ENCODE assay signal across 10 mouse cellular contexts in genomic region chr11:119945343-119945742, GRCm38 (mm10). TPM values are rescaled to one million over a fixed set of nuclear protein-coding genes. Genes with fewer than 3 reads are reported as not detected.
DNase-seq lines count a peak whose midpoint lies in the region; ATAC-seq and TF ChIP-seq lines count a peak whose summit lies in the region.
"Had no signal": no experiment of that assay in that cellular context is flagged by ENCODE, and none has a peak within 500 bp of the region (broad histone marks: within the 10 kb centered on the region; RNA-seq: fewer than 3 reads in every experiment).

No protein-coding gene starts in this region.

- H3K4me1 ChIP-seq in liver, adult 2 months (ENCODE audit: control insufficient read depth, insufficient read depth, low read length): peaks cover 42% of the 10 kb centered on the region
- peaks cover 57% of the 10 kb centered on the region for H3K4me1 ChIP-seq in liver, embryonic 12.5 days
- H3K4me1 ChIP-seq in neural tube, embryonic 15.5 days: peaks cover 54% of the 10 kb centered on the region

- peak overlapping the region; percentile 64 for H3K9ac ChIP-seq in liver, adult 2 months (ENCODE audit: low read depth, low read length)
- no peak overlapping the region for H3K9ac ChIP-seq in liver, embryonic 12.5 days
- H3K9ac ChIP-seq in neural tube, embryonic 15.5 days (replicated peaks): no peak overlapping the region

- WGBS in liver, adult 2 months: 17% methylated on average over 7 of the region's 7 CpGs
- whole genome bisulfite sequencing in liver, embryonic 12.5 days (ENCODE audit: insufficient replicate concordance): 69% methylated on average over 7 of the region's 7 CpGs
- 90% methylated on average over 7 of the region's 7 CpGs for WGBS in neural tube, embryonic 15.5 days

- H3K4me3 ChIP-seq in liver, adult 2 months (ENCODE audit: insufficient read depth, low read depth, low read length): peak overlapping the region; percentile 62
- H3K4me3 ChIP-seq in liver, embryonic 12.5 days: no peak overlapping the region
- no peak overlapping the region for H3K4me3 ChIP-seq in neural tube, embryonic 15.5 days (replicated peaks)

- H3K27me3 ChIP-seq in liver, adult 2 months (ENCODE audit: control insufficient read depth, insufficient read depth, low read length): no peaks in the 10 kb centered on the region
- peaks cover 45% of the 10 kb centered on the region for H3K27me3 ChIP-seq in liver, embryonic 12.5 days (replicated peaks)
- 0 out of 2 replicates have a peak, but pooled peaks cover 4% of the 10 kb centered on the region for H3K27me3 ChIP-seq in neural tube, embryonic 15.5 days (replicated peaks)
- H3K27me3 ChIP-seq: Patski had no signal

- no peak for TF ChIP-seq CTCF in liver, adult 2 months (IDR thresholded peaks at IDR 0.05; ENCODE audit: low read depth, low read length)

- DNase-seq in liver, adult 2 months (ENCODE audit: extremely low read depth, low read depth, low spot score): peak; percentile 97
- DNase-seq in gonadal fat pad, adult 2 months (ENCODE audit: low read depth): peak; percentile 88
- DNase-seq in kidney, adult 9 months: peak; percentile 66
- DNase-seq in frontal cortex, postnatal 14 days (ENCODE audit: low spot score in 2 of 2): no peak
- DNase-seq in right cerebral cortex, postnatal 10 days (ENCODE audit: low spot score in 2 of 2): no peak
- DNase-seq in embryo, embryonic 10.5 days (ENCODE audit: low spot score): no peak
- DNase-seq: left cerebral cortex, postnatal 4 days had no signal

- H3K9me3 ChIP-seq in liver, embryonic 12.5 days (replicated peaks): no peaks in the 10 kb centered on the region
- no peaks in the 10 kb centered on the region for H3K9me3 ChIP-seq in neural tube, embryonic 15.5 days (replicated peaks)

- peak overlapping the region; percentile 86 for H3K27ac ChIP-seq in liver, adult 2 months (replicated peaks; ENCODE audit: insufficient read depth, low read depth, low read length)
- no peak overlapping the region for H3K27ac ChIP-seq in liver, embryonic 12.5 days
- H3K27ac ChIP-seq in neural tube, embryonic 15.5 days (replicated peaks): no peak overlapping the region; the same call in 1 of the 2 replicates

- no peaks in the 10 kb centered on the region for H3K36me3 ChIP-seq in liver, adult 2 months (ENCODE audit: control insufficient read depth, insufficient read depth, low read length)
- H3K36me3 ChIP-seq in liver, embryonic 12.5 days: no peaks in the 10 kb centered on the region
- no peaks in the 10 kb centered on the region for H3K36me3 ChIP-seq in neural tube, embryonic 15.5 days

- H3K4me2 ChIP-seq in liver, embryonic 12.5 days: no peak overlapping the region
- H3K4me2 ChIP-seq in neural tube, embryonic 15.5 days: peak overlapping the region; percentile 97

- H3K79me2 ChIP-seq in liver, adult 2 months (ENCODE audit: control insufficient read depth, insufficient read depth, low read length): peaks cover 46% of the 10 kb centered on the region

- no peak for ATAC-seq in liver, embryonic 12.5 days
- ATAC-seq in neural tube, embryonic 15.5 days (ENCODE audit: low FRiP score): no peak
- ATAC-seq: Patski had no signal

- no peak for TF ChIP-seq POLR2A in liver, adult 2 months (IDR thresholded peaks at IDR 0.05; ENCODE audit: extremely low read depth, insufficient read depth, low read length)

RNA-seq across cellular contexts. Expression of gene Baiap2, which starts 2.8 kb away (rescaled TPM):
- 11.6 and 16.2 TPM in 2 replicates for total RNA-seq in liver, adult 2 months (2014; rRNA removed)
- polyA plus RNA-seq in liver, adult 2 months (2012; rRNA removed): 45.6 and 59.4 TPM in 2 replicates
- 6.2 and 7.0 TPM in 2 replicates for polyA plus RNA-seq in liver, embryonic 12.5 days (2016; fragmentation: Nextera tagmentation; extraction: Ambion mirVana)
- polyA plus RNA-seq in gonadal fat pad, adult 2 months (2012; rRNA removed): 86.9 and 90.7 TPM in 2 replicates
- polyA plus RNA-seq in neural tube, embryonic 15.5 days (2015; fragmentation: Nextera tagmentation; extraction: Ambion mirVana): 16.6 and 20.5 TPM in 2 replicates

RNA-seq across cellular contexts. Expression of gene Chmp6, which starts 32.1 kb away (rescaled TPM):
- 20.6 and 21.6 TPM in 2 replicates for total RNA-seq in liver, adult 2 months (2014; rRNA removed)
- 34.2 and 34.9 TPM in 2 replicates for polyA plus RNA-seq in liver, adult 2 months (2012; rRNA removed)
- polyA plus RNA-seq in liver, embryonic 12.5 days (2016; fragmentation: Nextera tagmentation; extraction: Ambion mirVana): 45.9 and 48.6 TPM in 2 replicates
- polyA plus RNA-seq in gonadal fat pad, adult 2 months (2012; rRNA removed): 46.5 and 49.6 TPM in 2 replicates
- 99.0 and 105 TPM in 2 replicates for polyA plus RNA-seq in neural tube, embryonic 15.5 days (2015; fragmentation: Nextera tagmentation; extraction: Ambion mirVana)

Comparison
In these comparisons a context has a peak if more than half of its experiments do, and no peak if none do; other contexts are left out.
1. DNase-seq: peak in liver, adult 2 months (single experiment), gonadal fat pad, adult 2 months (single experiment) and kidney, adult 9 months (single experiment); none in frontal cortex, postnatal 14 days (0 of 2), right cerebral cortex, postnatal 10 days (0 of 2) and embryo, embryonic 10.5 days (single experiment).